Mouse (Mus musculus): Measurements from ENCODE around the gene Slc46a1. TPM values are rescaled to one million over a fixed set of nuclear protein-coding genes. Genes with fewer than 3 reads are reported as not detected.

The Slc46a1 gene
- total and polyA plus RNA-seq, 3 experiments = 4.4 to 6.1 (median 6.0) TPM

GRCm38 (mm10) chr11:78430195-78430878 lies 35.2 kb upstream of the Slc46a1 start (continued):
- TF ChIP-seq MAFK (IDR thresholded peaks at IDR 0.05; ENCODE audit: insufficient replicate concordance, low read length) (no peak), MYC (IDR thresholded peaks at IDR 0.05; ENCODE audit: low read depth, low read length) (no peak)

GRCm38 (mm10) chr11:78431176-78431575 lies 34.3 kb upstream of the Slc46a1 start:
- no peak for TF ChIP-seq HCFC1 (IDR thresholded peaks at IDR 0.05; ENCODE audit: low read depth, low read length)
- no peak for TF ChIP-seq RCOR1 (conservative IDR thresholded peaks at IDR 0.05; ENCODE audit: low read depth, low read length)
- no peak for TF ChIP-seq ZNF384 (IDR thresholded peaks at IDR 0.05; ENCODE audit: low read depth, low read length)
- no peak for TF ChIP-seq JUND (conservative IDR thresholded peaks at IDR 0.05; ENCODE audit: low read depth, low read length)
- TF ChIP-seq POLR2AphosphoS2 (IDR thresholded peaks at IDR 0.05; ENCODE audit: low read depth, low read length) = no peak
- no peak for TF ChIP-seq CHD2 (IDR thresholded peaks at IDR 0.05; ENCODE audit: low read length)
- no peak for TF ChIP-seq SMC3 (IDR thresholded peaks at IDR 0.05; ENCODE audit: low read depth, low read length)
- TF ChIP-seq MXI1 (IDR thresholded peaks at IDR 0.05; ENCODE audit: low read depth, low read length) = no peak
- no peak for TF ChIP-seq CTCF (conservative IDR thresholded peaks at IDR 0.05 in 1 of 2, IDR thresholded peaks at IDR 0.05 in 1 of 2; ENCODE audit: low read depth in 2 of 2, low read length in 2 of 2)
- no peak for TF ChIP-seq BHLHE40 (IDR thresholded peaks at IDR 0.05; ENCODE audit: low read depth, low read length)
- TF ChIP-seq MEF2A (IDR thresholded peaks at IDR 0.05; ENCODE audit: borderline replicate concordance, low read depth, low read length) = no peak
- no peak for TF ChIP-seq ELF1 (IDR thresholded peaks at IDR 0.05; ENCODE audit: low read depth, low read length)
- no peak for TF ChIP-seq EP300 (IDR thresholded peaks at IDR 0.05; ENCODE audit: low read length)
- no peak for TF ChIP-seq USF2 (conservative IDR thresholded peaks at IDR 0.05; ENCODE audit: low read depth, low read length)
- TF ChIP-seq PAX5 (IDR thresholded peaks at IDR 0.05; ENCODE audit: low read length) = no peak
- TF ChIP-seq IRF4 (IDR thresholded peaks at IDR 0.05; ENCODE audit: low read depth, low read length) = no peak
- no peak for TF ChIP-seq TCF12 (IDR thresholded peaks at IDR 0.05; ENCODE audit: low read depth, low read length)
- TF ChIP-seq GABPA (IDR thresholded peaks at IDR 0.05; ENCODE audit: insufficient replicate concordance, low read depth, low read length) = no peak
- TF ChIP-seq USF1 (IDR thresholded peaks at IDR 0.05; ENCODE audit: low read depth, low read length) = no peak
- TF ChIP-seq SIN3A (IDR thresholded peaks at IDR 0.05; ENCODE audit: low read length) = no peak
- H3K27me3 ChIP-seq (replicated peaks) = peaks cover 24% of the 10 kb centered on the region
- H3K9me3 ChIP-seq (replicated peaks; ENCODE audit: low read length) = no peaks in the 10 kb centered on the region
- H3K9ac ChIP-seq (ENCODE audit: insufficient read depth, low read depth) = no peak overlapping the region
- H3K79me2 ChIP-seq (replicated peaks; ENCODE audit: control insufficient read depth, extremely low read depth, insufficient read depth, poor library complexity, severe bottlenecking) = no peaks in the 10 kb centered on the region
- no peak overlapping the region for H3K4me3 ChIP-seq (replicated peaks in 1 of 3; ENCODE audit: low read depth in 2 of 3, low read length in 2 of 3, poor library complexity in 1 of 3)
- DNase-seq (ENCODE audit: extremely low read depth) = no peak
- dilution Hi-C loops (cut with MboI; ENCODE audit: extremely low pct_ligation_motif_present, extremely low pct_unique_long_range_greater_than_20kb, low sequenced_read_pairs) (no loop called here), in situ Hi-C loops (cut with MboI; ENCODE audit: low pct_ligation_motif_present, low pct_unique_long_range_greater_than_20kb, low sequenced_read_pairs) (no loop called here)
- H3K36me3 ChIP-seq (replicated peaks in 1 of 2; ENCODE audit: control insufficient read depth in 1 of 2, insufficient read depth in 1 of 2, low read length in 1 of 2) = no peaks in the 10 kb centered on the region
- no peak overlapping the region for H3K27ac ChIP-seq (ENCODE audit: insufficient read depth, low read depth)
- H3K4me1 ChIP-seq (ENCODE audit: control insufficient read depth in 1 of 2, insufficient read depth in 2 of 2) = peaks cover 16 to 29% of the 10 kb centered on the region in 2 experiments
- H3K4me2 ChIP-seq (ENCODE audit: insufficient read depth, low read depth, poor library complexity, severe bottlenecking) = no peak overlapping the region

Measured in CH12.LX (cell line).